Mouse (Mus musculus) myocyte (in vitro differentiated cells): ENCODE measurements around the gene Tsen2. TPM values are rescaled to one million over a fixed set of nuclear protein-coding genes. Genes with fewer than 3 reads are reported as not detected.

Experiments
- H3K27me3 ChIP-seq: one replicate; pipeline ENCODE4 v1.6.1; 2011; ENCODE audit not compliant: control insufficient read depth, insufficient read depth, insufficient read length
- H3K36me3 ChIP-seq: one replicate; pipeline ENCODE4 v1.6.1; 2011; ENCODE audit not compliant: control insufficient read depth, insufficient read depth
- H3K4me2 ChIP-seq: one replicate; pipeline ENCODE4 v1.6.1; 2011; ENCODE audit warnings: low read depth, control low read depth
- H3K4me3 ChIP-seq: one replicate; pipeline ENCODE4 v1.5.1; 2011; ENCODE audit warnings: mild to moderate bottlenecking, control low read depth, moderate library complexity
- H3K79me2 ChIP-seq: one replicate; pipeline ENCODE4 v1.6.1; 2011; ENCODE audit not compliant: control insufficient read depth, insufficient read depth
- H3ac ChIP-seq: one replicate; pipeline ENCODE4 v1.6.1; 2011; ENCODE audit not compliant: control insufficient read depth, insufficient read length
- CEBPB ChIP-seq: IDR thresholded peaks from 2 replicates; pipeline ENCODE4 v1.6.1; 2011; ENCODE audit warnings: mild to moderate bottlenecking, moderate library complexity; ENCODE audit not compliant: poor library complexity, insufficient read depth, severe bottlenecking
- E2F4 ChIP-seq: IDR thresholded peaks from one replicate; pipeline ENCODE4 v1.6.1; 2011; ENCODE audit warnings: mild to moderate bottlenecking, control low read depth, moderate library complexity; ENCODE audit not compliant: insufficient read depth
- MAX ChIP-seq: IDR thresholded peaks from one replicate; pipeline ENCODE4 v1.6.1; 2011; ENCODE audit warnings: low read depth, mild to moderate bottlenecking, control low read depth
- MYOD1 ChIP-seq, 3 experiments: IDR thresholded peaks; one replicate each; pipeline ENCODE4 v1.6.1; 2011; ENCODE audit warnings: control low read depth in 2 of 3, low read depth in 2 of 3, mild to moderate bottlenecking in 2 of 3, moderate library complexity in 1 of 3; ENCODE audit not compliant: insufficient read length in 2 of 3, control insufficient read depth in 1 of 3
- MYOG ChIP-seq, 3 experiments: IDR thresholded peaks; one replicate each; pipeline ENCODE4 v1.6.1; 2011; ENCODE audit warnings: control low read depth in 2 of 3, low read depth in 2 of 3, mild to moderate bottlenecking in 2 of 3; ENCODE audit not compliant: insufficient read length in 2 of 3, control insufficient read depth in 1 of 3, insufficient read depth in 1 of 3
- POLR2A ChIP-seq: IDR thresholded peaks from one replicate; pipeline ENCODE4 v1.6.1; 2011; ENCODE audit warnings: low read depth, mild to moderate bottlenecking, control low read depth, moderate library complexity; ENCODE audit not compliant: insufficient read length
- POLR2AphosphoS2 ChIP-seq: IDR thresholded peaks from one replicate; pipeline ENCODE4 v1.6.1; 2011; ENCODE audit warnings: low read depth, control low read depth; ENCODE audit not compliant: insufficient read length
- REST ChIP-seq: IDR thresholded peaks from one replicate; pipeline ENCODE4 v1.6.1; 2011; ENCODE audit warnings: mild to moderate bottlenecking, control low read depth, moderate library complexity; ENCODE audit not compliant: insufficient read depth, insufficient read length
- SRF ChIP-seq: IDR thresholded peaks from one replicate; pipeline ENCODE4 v1.6.1; 2011; ENCODE audit warnings: low read depth; ENCODE audit not compliant: control insufficient read depth, insufficient read length
- TCF12 ChIP-seq: IDR thresholded peaks from one replicate; pipeline ENCODE4 v1.6.1; 2011; ENCODE audit warnings: mild to moderate bottlenecking, control low read depth; ENCODE audit not compliant: poor library complexity, insufficient read depth, severe bottlenecking
- TCF3 ChIP-seq: IDR thresholded peaks from one replicate; pipeline ENCODE4 v1.6.1; 2011; ENCODE audit warnings: low read depth, control low read depth; ENCODE audit not compliant: insufficient read length
- USF1 ChIP-seq: IDR thresholded peaks from one replicate; pipeline ENCODE4 v1.6.1; 2011; ENCODE audit warnings: low read depth, mild to moderate bottlenecking, control low read depth, moderate library complexity
- polyA plus RNA-seq: library from polyadenylated mRNA; unstranded; fragments of >200 nt; fragmentation: generic; extraction: Trizol; gene quantifications from one replicate; pipeline ENCODE4 v1.2.1, GENCODE M21; 2012; ENCODE audit warnings: missing spikeins

The Tsen2 gene
- polyA plus RNA-seq, 1 experiment: 13.4 TPM

DNA sequence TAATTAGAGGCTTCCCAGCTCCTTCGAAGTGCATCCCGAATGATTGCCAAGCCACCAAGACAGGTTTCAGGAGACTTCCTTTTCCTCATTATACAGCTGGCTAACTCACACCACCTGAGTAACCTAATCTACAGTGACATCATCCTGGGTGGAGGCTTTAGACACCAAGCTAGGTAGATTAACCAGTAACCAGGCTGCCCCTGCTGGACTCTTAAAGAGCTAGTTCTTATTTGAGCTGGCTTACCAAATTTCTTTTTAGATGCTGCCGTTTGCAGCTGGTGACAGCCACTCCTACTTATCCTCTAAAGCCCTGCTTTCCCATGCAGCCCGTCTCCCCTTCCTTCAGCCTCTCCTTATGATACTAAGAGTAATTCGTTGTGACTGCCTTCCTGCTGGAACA, 48.0 kb downstream of the Tsen2 start, which contains the start of gene Mkrn2os:
Gene Mkrn2os (minus strand): TSS at position 119 of the 400 bp plus-strand sequence.
- Histone ChIP-seq H3ac (no peak within 1 kb of the TSS), H3K4me2 (no peak within 1 kb of the TSS), H3K79me2 (no peaks in the 10 kb centered on the region), H3K27me3 (no peaks in the 10 kb centered on the region), H3K4me3 (no peak within 1 kb of the TSS), H3K36me3 (no peaks in the 10 kb centered on the region)
- TF ChIP-seq TCF3 (no peak), USF1 (no peak), MYOD1 (IDR thresholded peaks at IDR 0.05; ENCODE audit: control insufficient read depth in 1 of 3, insufficient read length in 2 of 3, low read depth in 2 of 3) (no peak), POLR2A (no peak)

- TF ChIP-seq MAX (no peak), SRF (no peak), TCF3 (no peak), MYOD1 (IDR thresholded peaks at IDR 0.05; ENCODE audit: control insufficient read depth in 1 of 3, insufficient read length in 2 of 3, low read depth in 2 of 3) (no peak), POLR2A (no peak), CEBPB (no peak), USF1 (no peak), POLR2AphosphoS2 (no peak), REST (no peak), E2F4 (no peak), TCF12 (no peak), MYOG (IDR thresholded peaks at IDR 0.05; ENCODE audit: control insufficient read depth in 1 of 3, insufficient read depth in 1 of 3, insufficient read length in 2 of 3, low read depth in 2 of 3) (no peak)
- Histone ChIP-seq H3K4me2 (no peak overlapping the region), H3K27me3 (no peaks in the 10 kb centered on the region), H3K4me3 (no peak overlapping the region), H3ac (no peak overlapping the region), H3K79me2 (no peaks in the 10 kb centered on the region), H3K36me3 (no peaks in the 10 kb centered on the region)
Measured at GRCm38 (mm10) chr6:115593252-115593651, 48.8 kb downstream of the Tsen2 start.

GRCm38 (mm10) chr6:115594463-115594862, 50.0 kb downstream of the Tsen2 start:
- no peak for TF ChIP-seq POLR2A
- no peak for TF ChIP-seq USF1
- no peak for TF ChIP-seq MYOG (IDR thresholded peaks at IDR 0.05; ENCODE audit: control insufficient read depth in 1 of 3, insufficient read depth in 1 of 3, insufficient read length in 2 of 3, low read depth in 2 of 3)
- TF ChIP-seq CEBPB: no peak
- no peak for TF ChIP-seq POLR2AphosphoS2
- TF ChIP-seq TCF12: no peak
- no peak for TF ChIP-seq MYOD1 (IDR thresholded peaks at IDR 0.05; ENCODE audit: control insufficient read depth in 1 of 3, insufficient read length in 2 of 3, low read depth in 2 of 3)
- TF ChIP-seq MAX: no peak
- TF ChIP-seq REST: no peak
- H3K27me3 ChIP-seq: no peaks in the 10 kb centered on the region
- H3K4me2 ChIP-seq: no peak overlapping the region
- H3K4me3 ChIP-seq: no peak overlapping the region
- no peaks in the 10 kb centered on the region for H3K36me3 ChIP-seq
- no peak overlapping the region for H3ac ChIP-seq
- H3K79me2 ChIP-seq: no peaks in the 10 kb centered on the region

DNA sequence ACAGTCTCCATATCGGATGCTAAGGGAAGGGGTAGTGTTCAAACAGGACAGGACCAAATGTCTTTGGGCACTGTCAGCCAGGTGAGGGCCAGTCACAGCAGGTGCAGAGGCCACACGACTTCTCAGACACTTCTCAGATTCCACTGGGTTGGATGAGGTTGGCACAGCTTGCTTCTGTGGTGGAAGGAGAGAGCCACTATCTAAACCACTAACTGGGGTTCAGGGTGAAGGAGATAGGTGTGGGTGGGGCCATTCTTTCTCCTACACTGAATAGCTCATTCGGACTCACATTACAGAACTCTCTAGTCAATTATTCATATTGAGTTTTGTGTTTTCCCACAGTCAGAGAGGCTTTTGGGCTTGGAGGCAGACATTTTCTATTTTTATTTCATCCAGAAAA, 51.2 kb downstream of the Tsen2 start:
- H3K36me3 ChIP-seq: no peaks in the 10 kb centered on the region
- TF ChIP-seq SRF (no peak), POLR2A (no peak), REST (no peak), USF1 (no peak), CEBPB (no peak), TCF12 (no peak), MYOD1 (IDR thresholded peaks at IDR 0.05; ENCODE audit: control insufficient read depth in 1 of 3, insufficient read length in 2 of 3, low read depth in 2 of 3) (peak in 1 of 3 experiments; percentile 72), MYOG (IDR thresholded peaks at IDR 0.05; ENCODE audit: control insufficient read depth in 1 of 3, insufficient read depth in 1 of 3, insufficient read length in 2 of 3, low read depth in 2 of 3) (peak in 1 of 3 experiments; percentile 37), E2F4 (no peak), POLR2AphosphoS2 (no peak), MAX (no peak)
- no peak overlapping the region for H3K4me3 ChIP-seq
- no peaks in the 10 kb centered on the region for H3K27me3 ChIP-seq
- H3ac ChIP-seq: no peak overlapping the region
- H3K4me2 ChIP-seq: no peak overlapping the region
- no peaks in the 10 kb centered on the region for H3K79me2 ChIP-seq

DNA sequence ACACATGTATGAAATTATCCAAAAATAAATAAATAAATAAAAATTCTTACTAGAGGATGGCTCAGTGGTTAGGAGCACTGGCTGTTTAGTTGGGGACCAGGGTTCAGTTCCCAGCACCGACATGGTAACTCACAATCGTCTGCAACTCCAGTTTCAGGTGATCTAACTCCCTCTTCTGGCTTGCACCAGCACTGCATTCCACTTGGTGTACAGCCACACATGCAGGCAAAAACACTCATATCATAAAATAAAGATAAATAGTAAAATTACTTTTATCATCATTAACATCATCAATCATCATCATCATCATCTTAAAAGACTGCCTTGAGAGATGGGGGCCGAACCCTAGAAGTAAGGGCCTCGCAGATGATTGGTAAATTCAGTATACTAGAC, 56.9 kb downstream of the Tsen2 start:
- Histone ChIP-seq H3K27me3 (no peaks in the 10 kb centered on the region), H3K4me2 (peak overlapping the region; percentile 60), H3K4me3 (peak overlapping the region; percentile 54), H3K79me2 (peaks cover 8% of the 10 kb centered on the region), H3K36me3 (no peaks in the 10 kb centered on the region), H3ac (no peak overlapping the region)
- TF ChIP-seq POLR2AphosphoS2 (no peak), POLR2A (no peak), REST (no peak), CEBPB (no peak), MYOD1 (IDR thresholded peaks at IDR 0.05; ENCODE audit: control insufficient read depth in 1 of 3, insufficient read length in 2 of 3, low read depth in 2 of 3) (no peak), TCF3 (no peak), USF1 (no peak)
